Mouse (Mus musculus) limb, embryonic 11.5 days (tissue): ENCODE results near the gene Ccdc18. TPM values are rescaled to one million over a fixed set of nuclear protein-coding genes. Genes with fewer than 3 reads are reported as not detected.
A peak's percentile ranks its signal among the peaks of the same experiment; 100 is the strongest.
"Not testable (repeated sequence)": the region's sequence is repeated elsewhere in the genome, so short reads cannot be mapped to it uniquely, and the experiment has no call there.

Experiments used
- ATAC-seq: fragments of 200-750 bp; cut with Nextera tagmentation; 2 replicates; pipeline ENCODE4 v1.8.0; 2017; ENCODE audit warnings: low read depth; ENCODE audit not compliant: insufficient number of reproducible peaks, low FRiP score, low TSS enrichment
- DNase-seq: peaks from one replicate; pipeline ENCODE4 v3.0.0-alpha.2; 2015; ENCODE audit warnings: low spot score
- H3K27ac ChIP-seq: fragments of 300-500 bp; sonication (generic); replicated peaks from 2 replicates; pipeline ENCODE4 v1.5.1; 2014; ENCODE audit warnings: low read depth, mild to moderate bottlenecking, low read length
- H3K27me3 ChIP-seq: fragments of 300-500 bp; sonication (generic); 2 replicates; pipeline ENCODE4 v1.6.1; 2014; ENCODE audit warnings: mild to moderate bottlenecking, low read length, mixed read lengths; ENCODE audit not compliant: control insufficient read depth, insufficient read depth
- H3K36me3 ChIP-seq: fragments of 300-500 bp; sonication (generic); 2 replicates; pipeline ENCODE4 v1.6.1; 2014; ENCODE audit warnings: mild to moderate bottlenecking, low read length, moderate library complexity, mixed read lengths; ENCODE audit not compliant: control insufficient read depth, insufficient read depth
- H3K4me1 ChIP-seq: fragments of 300-500 bp; sonication (generic); 2 replicates; pipeline ENCODE4 v1.6.1; 2014; ENCODE audit warnings: low read length, mixed read lengths; ENCODE audit not compliant: control insufficient read depth, insufficient read depth
- H3K4me2 ChIP-seq: fragments of 300-500 bp; sonication (generic); 2 replicates; pipeline ENCODE4 v1.6.1; 2014; ENCODE audit warnings: low read depth, mild to moderate bottlenecking, moderate library complexity; ENCODE audit not compliant: severe bottlenecking
- H3K4me3 ChIP-seq: fragments of 300-500 bp; sonication (generic); 2 replicates; pipeline ENCODE4 v1.5.1; 2014; ENCODE audit warnings: low read depth, low read length
- H3K9ac ChIP-seq: fragments of 300-500 bp; sonication (generic); 2 replicates; pipeline ENCODE4 v1.6.1; 2014; ENCODE audit warnings: mild to moderate bottlenecking, low read length
- H3K9me3 ChIP-seq: fragments of 300-500 bp; sonication (generic); 2 replicates; pipeline ENCODE4 v1.6.1; 2016; ENCODE audit warnings: low read length; ENCODE audit not compliant: control insufficient read depth
- WGBS: fragments of 180-500 bp; shearing (Covaris S2); extraction: QIAGEN DNeasy Blood & Tissue Kit; methylation state at CpG from one replicate; pipeline ENCODE4 v1.1.7; 2014; 5-methylcytosine and 5-hydroxymethylcytosine counted together
- polyA plus RNA-seq: library from polyadenylated mRNA; unstranded; fragments of >200 nt; fragmentation: Nextera tagmentation; extraction: Ambion mirVana; gene quantifications from 2 replicates; pipeline ENCODE4 v1.2.1, GENCODE M21; 2014

Gene Ccdc18
- polyA plus RNA-seq, 1 experiment from 2014 or later = 12.6 TPM

DNA sequence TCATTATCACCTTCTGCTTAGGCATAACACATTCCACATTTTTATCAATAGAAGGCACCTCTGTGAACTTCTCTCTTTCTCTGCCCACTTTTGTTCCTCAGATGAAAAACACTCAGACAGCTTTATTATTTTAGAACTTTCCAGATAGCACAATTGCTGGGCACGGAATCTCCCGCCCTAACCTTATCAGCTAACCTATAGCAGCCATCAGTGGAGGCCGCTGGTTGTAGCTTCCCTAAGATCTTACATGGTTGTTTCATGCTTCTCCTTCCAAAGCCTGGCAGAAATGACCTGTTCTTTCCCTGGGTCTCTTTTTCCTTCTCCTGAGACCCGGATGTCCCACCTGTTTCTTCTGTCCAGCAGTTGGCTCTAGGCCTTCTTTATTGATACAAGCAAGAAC, 78.8 kb downstream of the Ccdc18 start:
- no peaks in the 10 kb centered on the region for H3K4me1 ChIP-seq
- H3K27me3 ChIP-seq = no peaks in the 10 kb centered on the region
- 86% methylated on average over 4 of the region's 4 CpGs for WGBS
- no peak overlapping the region for H3K27ac ChIP-seq
- no peak overlapping the region for H3K4me2 ChIP-seq
- H3K36me3 ChIP-seq = no peaks in the 10 kb centered on the region
- no peak overlapping the region for H3K4me3 ChIP-seq
- H3K9ac ChIP-seq = no peak overlapping the region
- H3K9me3 ChIP-seq = no peaks in the 10 kb centered on the region
- no peak for DNase-seq
- no peak for ATAC-seq

GRCm38 (mm10) chr5:108214928-108215327, 82.3 kb downstream of the Ccdc18 start:
- 90% methylated on average over 2 of the region's 2 CpGs for WGBS

GRCm38 (mm10) chr5:108224077-108224476, 91.4 kb downstream of the Ccdc18 start:
- Histone ChIP-seq H3K27ac (no peak overlapping the region), H3K9me3 (no peaks in the 10 kb centered on the region), H3K4me1 (no peaks in the 10 kb centered on the region), H3K27me3 (no peaks in the 10 kb centered on the region), H3K9ac (no peak overlapping the region), H3K36me3 (no peaks in the 10 kb centered on the region), H3K4me2 (no peak overlapping the region), H3K4me3 (no peak overlapping the region)
- DNase-seq (no peak), ATAC-seq (no peak)

More at GRCm38 (mm10) chr5:108214928-108215327, 82.3 kb downstream of the Ccdc18 start:
- Histone ChIP-seq H3K9me3 (no peaks in the 10 kb centered on the region), H3K27ac (no peak overlapping the region), H3K4me1 (no peaks in the 10 kb centered on the region), H3K9ac (no peak overlapping the region), H3K27me3 (no peaks in the 10 kb centered on the region), H3K4me3 (no peak overlapping the region), H3K36me3 (no peaks in the 10 kb centered on the region), H3K4me2 (no peak overlapping the region)
- no peak for DNase-seq
- ATAC-seq = no peak

- Histone ChIP-seq H3K27ac (no peak overlapping the region), H3K36me3 (no peaks in the 10 kb centered on the region), H3K4me2 (no peak overlapping the region), H3K4me1 (no peaks in the 10 kb centered on the region), H3K9me3 (no peaks in the 10 kb centered on the region), H3K9ac (no peak overlapping the region), H3K4me3 (no peak overlapping the region), H3K27me3 (no peaks in the 10 kb centered on the region)
- no peak for ATAC-seq
- no peak for DNase-seq
Measured at GRCm38 (mm10) chr5:108226159-108226558, 93.5 kb downstream of the Ccdc18 start.

DNA sequence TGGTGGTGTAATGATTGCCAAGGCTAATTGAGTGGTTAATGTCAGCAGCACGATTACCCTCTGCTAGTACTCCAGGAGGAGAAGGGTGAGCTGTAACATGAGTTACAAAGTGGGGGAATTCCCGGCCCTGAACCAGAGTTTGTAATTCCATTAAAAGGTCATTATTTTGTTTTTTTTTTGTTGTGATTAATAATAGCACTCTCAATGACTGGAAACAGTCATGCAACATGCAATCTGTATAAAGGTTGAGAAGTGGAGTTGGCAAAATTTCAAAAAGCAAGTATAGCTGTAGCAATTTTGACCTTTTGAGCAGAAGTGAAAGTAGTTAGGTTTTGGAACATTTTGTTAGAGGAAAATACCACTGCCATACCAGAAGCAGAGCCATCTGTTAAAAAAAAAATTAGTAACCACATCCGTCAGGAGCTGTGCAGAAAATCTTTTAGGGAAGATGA, 113.7 kb downstream of the Ccdc18 start:
- no peak for DNase-seq
- WGBS = 62% methylated on average over 3 of the region's 3 CpGs
- no peaks in the 10 kb centered on the region for H3K36me3 ChIP-seq

DNA sequence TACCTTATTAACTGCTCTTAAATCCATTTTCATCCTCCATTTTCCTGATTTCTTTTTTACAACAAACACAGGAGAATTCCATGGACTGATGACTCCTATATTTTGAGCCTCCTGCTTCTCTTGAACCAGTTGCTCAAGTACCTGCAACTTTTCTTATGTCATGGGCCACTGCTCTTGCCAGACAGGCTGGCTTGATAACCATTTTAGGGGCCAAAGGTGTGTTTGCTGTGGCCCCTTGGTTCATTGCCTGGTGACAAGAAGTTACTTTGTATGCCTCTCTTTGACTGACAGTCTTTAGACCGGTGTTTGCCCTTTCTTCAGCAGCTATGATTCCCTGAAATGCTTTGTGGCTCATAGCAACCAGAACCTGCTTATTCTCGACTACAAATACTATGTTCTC, 117.4 kb downstream of the Ccdc18 start:
- Histone ChIP-seq H3K9ac (no peak overlapping the region), H3K36me3 (no peaks in the 10 kb centered on the region), H3K4me3 (no peak overlapping the region), H3K27me3 (no peaks in the 10 kb centered on the region), H3K4me1 (no peaks in the 10 kb centered on the region), H3K9me3 (no peaks in the 10 kb centered on the region), H3K27ac (no peak overlapping the region), H3K4me2 (no peak overlapping the region)
- 64% methylated on average over 2 of the region's 2 CpGs for WGBS
- no peak for ATAC-seq
- no peak for DNase-seq

More for the DNA sequence above, 113.7 kb downstream of the Ccdc18 start:
- Histone ChIP-seq H3K4me2 (no peak overlapping the region), H3K9me3 (no peaks in the 10 kb centered on the region), H3K9ac (no peak overlapping the region), H3K27ac (no peak overlapping the region), H3K4me1 (no peaks in the 10 kb centered on the region), H3K27me3 (no peaks in the 10 kb centered on the region), H3K4me3 (no peak overlapping the region)
- no peak for ATAC-seq

GRCm38 (mm10) chr5:108255259-108255658, 122.6 kb downstream of the Ccdc18 start:
- Histone ChIP-seq H3K4me2 (no peak overlapping the region), H3K27ac (no peak overlapping the region), H3K27me3 (no peaks in the 10 kb centered on the region), H3K4me1 (no peaks in the 10 kb centered on the region), H3K9me3 (no peaks in the 10 kb centered on the region), H3K9ac (no peak overlapping the region), H3K4me3 (no peak overlapping the region), H3K36me3 (no peaks in the 10 kb centered on the region)
- 76% methylated on average over 5 of the region's 5 CpGs for WGBS
- no peak for DNase-seq
- ATAC-seq = no peak

DNA sequence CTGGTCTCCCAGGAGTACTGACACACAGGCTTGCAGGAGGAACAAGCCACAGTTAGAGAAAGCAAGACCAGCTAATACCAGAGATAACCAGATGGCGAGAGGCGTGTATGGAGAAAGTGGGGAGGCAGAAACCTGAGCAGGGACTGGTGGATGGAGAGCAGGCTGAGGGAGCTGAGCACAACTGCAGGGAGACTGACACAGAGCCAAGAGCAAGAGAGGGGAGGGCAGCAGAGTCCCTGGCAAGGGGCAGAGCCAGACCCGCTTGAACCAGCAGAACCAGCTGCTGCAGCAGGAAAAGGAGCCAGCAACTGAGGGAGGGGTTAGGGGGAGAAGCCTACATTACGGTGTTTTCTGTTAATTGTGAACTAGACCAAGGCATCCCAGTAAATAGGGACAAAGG, 130.0 kb downstream of the Ccdc18 start:
- DNase-seq (no peak), ATAC-seq (no peak)
- Histone ChIP-seq H3K36me3 (no peaks in the 10 kb centered on the region), H3K27me3 (no peaks in the 10 kb centered on the region), H3K4me3 (no peak overlapping the region), H3K4me1 (no peaks in the 10 kb centered on the region), H3K9ac (0 out of 2 replicates have a peak overlapping the region, but pooled peaks have one; percentile 12), H3K27ac (no peak overlapping the region), H3K4me2 (no peak overlapping the region), H3K9me3 (no peaks in the 10 kb centered on the region)
- WGBS = 35% methylated on average over 4 of the region's 4 CpGs

DNA sequence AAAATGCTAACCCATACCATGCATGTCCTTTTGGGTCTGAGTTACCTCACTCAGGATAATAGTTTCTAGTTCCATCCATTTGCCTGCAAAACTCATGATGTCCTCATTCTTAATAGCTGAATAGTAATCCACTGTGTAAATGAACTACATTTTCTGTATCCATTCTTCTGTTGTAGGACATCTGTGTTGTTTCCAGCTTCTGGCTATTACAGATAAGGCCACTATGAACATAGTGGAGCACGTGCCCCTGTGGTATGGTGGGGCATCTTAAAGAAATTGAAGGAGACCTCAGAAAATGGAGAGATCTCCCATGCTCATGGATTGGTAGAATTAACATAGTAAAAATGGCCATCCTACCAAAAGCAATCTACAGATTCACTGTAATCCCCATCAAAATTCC, 131.1 kb downstream of the Ccdc18 start:
- H3K9ac ChIP-seq, H3K36me3 ChIP-seq, DNase-seq, H3K9me3 ChIP-seq, H3K4me2 ChIP-seq, ATAC-seq, H3K4me3 ChIP-seq, H3K27ac ChIP-seq, H3K27me3 ChIP-seq, H3K4me1 ChIP-seq: not testable (repeated sequence)
- 83% methylated on average over 1 of the region's 1 CpGs for WGBS
